Mouse (Mus musculus): Measurements from ENCODE around the gene Cldn10.

DNA sequence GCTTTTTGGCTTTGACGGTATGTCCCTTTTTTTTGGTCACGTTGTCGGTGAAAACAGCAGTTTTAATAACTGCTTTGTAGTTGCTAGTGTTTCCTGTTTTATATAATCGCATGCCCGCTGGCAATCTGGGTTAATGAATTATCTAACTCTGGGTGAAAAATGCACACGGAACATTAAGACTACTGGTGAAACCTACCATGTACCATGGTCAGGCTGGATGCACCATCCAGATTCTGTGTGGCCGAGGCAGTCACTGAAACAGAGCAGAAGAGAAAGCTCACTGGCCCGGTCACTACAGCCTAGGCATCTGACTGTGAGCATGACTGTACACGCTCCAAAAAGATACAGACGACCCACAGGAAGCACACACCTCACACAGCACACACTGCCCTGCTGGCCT, 107.9 kb downstream of the Cldn10 start:
- TF ChIP-seq CTCF (IDR thresholded peaks at IDR 0.05; ENCODE audit: extremely low read depth, insufficient read depth, low read length), result no peak
- TF ChIP-seq POLR2A (IDR thresholded peaks at IDR 0.05; ENCODE audit: extremely low read depth, insufficient read depth, low read length), result no peak

All from cortical plate, adult 2 months (tissue).